Mouse (Mus musculus) erythroid progenitor cell, adult 5-6 weeks (primary cell): ENCODE results near the gene Smarcc2. TPM values are rescaled to one million over a fixed set of nuclear protein-coding genes. Genes with fewer than 3 reads are reported as not detected.
"Not testable (repeated sequence)": the region's sequence is repeated elsewhere in the genome, so short reads cannot be mapped to it uniquely, and the experiment has no call there.

ENCODE experiments used
- ATAC-seq: replicated peaks from 2 replicates; pipeline ENCODE4 v1.8.0; 2016; ENCODE audit warnings: moderate number of reproducible peaks, mild to moderate bottlenecking, moderate TSS enrichment, inconsistent platforms; ENCODE audit not compliant: poor library complexity, low FRiP score, severe bottlenecking
- total RNA-seq, 2 experiments: library from RNA; stranded (forward) in 1 of 2; stranded (reverse) in 1 of 2; fragments of 150-400 nt in 1 of 2; fragments of 186-747, 209-891 nt in 1 of 2; gene quantifications; 2 replicates each; pipeline versions ENCODE4 v1.2.3 to v1.2.4; 2015 to 2017; ENCODE audit warnings: low replicate concordance in 2 of 2

Gene Smarcc2
- total RNA-seq, 2 experiments from 2014 or later: 70.4 to 117 TPM

GRCm38 (mm10) chr10:128491495-128491894, 32.4 kb downstream of the Smarcc2 start:
- no peak for ATAC-seq

- ATAC-seq: not testable (repeated sequence)
Measured at GRCm38 (mm10) chr10:128492051-128492450, 33.0 kb downstream of the Smarcc2 start.

GRCm38 (mm10) chr10:128492633-128493311, 33.7 kb downstream of the Smarcc2 start:
- ATAC-seq: peak; percentile 51

- peak; percentile 33 for ATAC-seq
Measured at GRCm38 (mm10) chr10:128493319-128493694, 34.3 kb downstream of the Smarcc2 start.

- peak; percentile 83 for ATAC-seq
Measured at GRCm38 (mm10) chr10:128493695-128494666, 34.9 kb downstream of the Smarcc2 start, which contains the start of gene Myl6. Gene Myl6, minus strand, starts transcription at chr10:128494145.

GRCm38 (mm10) chr10:128494667-128495245, 35.7 kb downstream of the Smarcc2 start:
- no peak for ATAC-seq

GRCm38 (mm10) chr10:128495270-128495669, 36.2 kb downstream of the Smarcc2 start:
- ATAC-seq: no peak

GRCm38 (mm10) chr10:128495903-128496302, 36.9 kb downstream of the Smarcc2 start:
- no peak for ATAC-seq

GRCm38 (mm10) chr10:128496509-128497077, 37.5 kb downstream of the Smarcc2 start:
- no peak for ATAC-seq

- ATAC-seq: no peak
Measured at GRCm38 (mm10) chr10:128497134-128497737, 38.2 kb downstream of the Smarcc2 start.

GRCm38 (mm10) chr10:128498590-128498989, 39.5 kb downstream of the Smarcc2 start, which contains the start of gene Myl6b:
Gene Myl6b, minus strand, starts transcription at chr10:128498685.
- peak; percentile 82 for ATAC-seq

GRCm38 (mm10) chr10:128499116-128499671, 40.1 kb downstream of the Smarcc2 start:
- peak; percentile 18; the same call in 1 of the 2 replicates for ATAC-seq

- no peak for ATAC-seq
Measured at GRCm38 (mm10) chr10:128502341-128502740, 43.3 kb downstream of the Smarcc2 start.

- no peak for ATAC-seq
Measured at GRCm38 (mm10) chr10:128503532-128503931, 44.5 kb downstream of the Smarcc2 start.

- ATAC-seq: no peak
Measured at GRCm38 (mm10) chr10:128504012-128504411, 45.0 kb downstream of the Smarcc2 start.

GRCm38 (mm10) chr10:128504641-128505370, 45.8 kb downstream of the Smarcc2 start:
- peak; percentile 77 for ATAC-seq

- not testable (repeated sequence) for ATAC-seq
Measured at GRCm38 (mm10) chr10:128505371-128505667, 46.3 kb downstream of the Smarcc2 start.

GRCm38 (mm10) chr10:128505974-128506373, 46.9 kb downstream of the Smarcc2 start:
- no peak for ATAC-seq

- ATAC-seq: no peak
Measured at GRCm38 (mm10) chr10:128508260-128508659, 49.2 kb downstream of the Smarcc2 start.
